Mouse (Mus musculus) left cerebral cortex, adult 2 months (tissue): ENCODE measurements at regions not wholly inside any gene's neighbourhood (a gene's known extent, or its start where the extent isn't known, plus 50 kb on each side); places are given as distances from the start of the nearest gene placed in this dataset.

ENCODE experiments used
- DNase-seq, 2 experiments: peaks; one replicate each; pipeline ENCODE4 v3.0.0; 2021 to 2022; ENCODE audit warnings: low spot score in 2 of 2, mixed read lengths in 1 of 2; ENCODE audit errors: extremely low spot score in 1 of 2
- H3K27ac ChIP-seq: fragments of 200-600 bp; 2 replicates; pipeline ENCODE4 v1.8.1; 2022
- H3K4me3 ChIP-seq: fragments of 200-600 bp; 2 replicates; pipeline ENCODE4 v1.8.1; 2022
- CTCF ChIP-seq: fragments of 200-600 bp; IDR thresholded peaks from 2 replicates; pipeline ENCODE4 v1.8.1; 2022; ENCODE audit warnings: antibody characterized with exemption, mild to moderate bottlenecking, moderate library complexity
- intact Hi-C: fragments of 180-260 bp; cut with DNase I; formaldehyde crosslinking; loops from one replicate; pipeline ENCODE4 v1.15.1; 2025

DNA sequence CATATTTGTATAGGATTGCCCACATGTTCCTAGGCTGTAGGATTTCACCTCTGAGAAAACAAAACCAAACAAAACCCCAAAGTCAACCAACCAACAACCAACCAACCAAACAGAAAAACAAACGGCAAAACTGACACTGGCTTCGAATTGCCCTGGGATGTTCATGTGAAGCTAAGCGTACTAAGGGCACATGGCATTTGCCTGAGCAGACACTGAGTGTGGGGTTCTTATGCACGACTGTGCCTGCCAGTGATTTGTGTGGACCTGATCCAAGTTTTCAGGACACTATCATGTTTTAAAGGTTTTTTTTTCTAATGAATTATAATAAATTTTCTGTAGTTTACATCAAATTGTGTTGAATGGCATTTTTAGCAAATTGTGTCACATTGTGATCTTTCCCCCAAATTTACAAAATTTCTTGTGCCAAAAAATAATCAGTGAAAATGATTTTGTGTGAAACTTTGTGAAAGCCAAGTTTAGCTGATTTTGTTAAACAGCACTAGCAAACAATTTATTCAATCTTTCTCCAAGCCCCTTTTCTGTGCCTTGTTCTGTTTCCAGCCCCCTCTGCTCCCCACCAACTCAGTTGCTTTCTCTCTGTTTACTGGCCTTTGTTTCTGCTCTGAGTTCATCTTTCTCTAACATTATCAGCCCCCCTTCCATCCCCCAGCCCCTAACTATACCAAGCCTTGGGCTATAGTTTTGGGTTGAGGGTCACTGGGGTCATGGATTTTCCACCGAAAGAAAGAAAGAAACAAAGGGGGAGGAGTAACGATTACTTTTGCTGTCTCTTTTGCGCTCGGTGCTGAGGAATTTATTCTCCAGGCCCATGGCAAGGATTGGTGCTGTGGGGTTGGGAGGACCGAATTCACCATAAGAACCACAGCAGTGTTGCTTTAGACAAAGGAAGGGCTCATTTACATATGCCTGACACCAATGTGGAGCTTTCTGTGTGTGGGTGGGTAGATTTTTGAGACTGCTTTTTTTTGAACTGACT, 377.0 kb upstream of the Nr2f1 start:
- no peak for DNase-seq
- Histone ChIP-seq H3K4me3 (no peak overlapping the region), H3K27ac (peak overlapping the region; percentile 82)
- no peak for TF ChIP-seq CTCF
- intact Hi-C loops: loop anchor here (1.0 to 5.0 kb wide), 6 partner anchors 56 to 364 kb away; no protein-coding TSS in a partner anchor

DNA sequence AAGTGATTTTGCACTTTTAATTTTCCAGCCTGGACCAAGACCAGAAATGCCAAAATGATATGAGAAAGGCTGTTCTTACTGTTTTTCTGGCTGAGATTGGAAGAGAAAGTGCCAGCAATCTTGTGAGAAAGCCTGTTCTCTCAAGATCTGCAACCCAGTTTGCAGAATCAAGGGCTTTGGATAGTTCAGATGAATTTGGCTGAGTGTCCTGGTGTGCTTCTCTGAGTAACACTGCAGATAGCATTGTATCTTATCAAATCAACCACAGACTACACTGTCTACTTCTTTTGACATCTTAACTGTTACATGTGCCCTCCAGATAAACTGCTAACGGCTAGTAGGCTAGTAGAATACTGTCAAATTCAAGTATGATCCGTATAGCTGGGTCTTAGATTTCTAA, 371.5 kb upstream of the Nr2f1 start:
- intact Hi-C loops: no loop called here
- TF ChIP-seq CTCF: no peak
- peak overlapping the region; percentile 15; the same call in 1 of the 2 replicates for H3K27ac ChIP-seq
- DNase-seq: no peak
- no peak overlapping the region for H3K4me3 ChIP-seq

GRCm38 (mm10) chr13:78524446-78524937, 324.9 kb upstream of the Nr2f1 start:
- intact Hi-C loops: loop anchor here (5.0 kb wide), 1 partner anchor 133 kb away; no protein-coding TSS in a partner anchor
- DNase-seq: no peak
- Histone ChIP-seq H3K4me3 (no peak overlapping the region), H3K27ac (no peak overlapping the region)
- no peak for TF ChIP-seq CTCF

- Histone ChIP-seq H3K4me3 (no peak overlapping the region), H3K27ac (peak overlapping the region; percentile 30; the same call in 1 of the 2 replicates)
- intact Hi-C loops: loop anchor here (2.0 to 5.0 kb wide), 2 partner anchors 56 to 137 kb away; no protein-coding TSS in a partner anchor
- no peak for DNase-seq
- TF ChIP-seq CTCF: no peak
These were observed 321.2 kb upstream of the Nr2f1 start for GRCm38 (mm10) chr13:78520771-78521170.

- TF ChIP-seq CTCF: no peak
- intact Hi-C loops: loop anchor here (2.0 to 5.0 kb wide), 2 partner anchors 57 to 137 kb away; no protein-coding TSS in a partner anchor
- DNase-seq: no peak
- no peak overlapping the region for H3K4me3 ChIP-seq
- H3K27ac ChIP-seq: peak overlapping the region; percentile 30; the same call in 1 of the 2 replicates
These were observed 320.6 kb upstream of the Nr2f1 start for GRCm38 (mm10) chr13:78520186-78520585.

DNA sequence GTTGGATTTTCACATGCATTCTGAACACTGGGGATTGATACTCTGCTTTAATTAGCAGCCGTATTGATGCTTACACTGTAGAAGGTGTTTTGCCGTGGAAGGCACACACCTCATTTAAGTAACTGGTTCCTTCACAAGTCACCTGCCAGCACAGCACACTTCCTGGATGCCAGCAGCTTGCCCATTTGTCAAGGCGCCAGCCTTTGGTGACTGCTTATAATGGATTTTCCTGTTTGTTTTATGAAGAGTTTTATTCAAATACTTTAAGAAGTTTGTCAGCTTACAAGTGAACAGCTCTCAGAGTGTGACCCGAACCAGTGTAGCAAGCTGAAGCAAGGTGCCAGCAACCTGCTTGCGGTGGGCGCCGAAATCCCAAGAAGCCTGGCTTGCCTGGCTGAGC, 301.0 kb upstream of the Nr2f1 start:
- TF ChIP-seq CTCF: no peak
- Histone ChIP-seq H3K4me3 (no peak overlapping the region), H3K27ac (no peak overlapping the region)
- DNase-seq: no peak
- intact Hi-C loops: no loop called here

DNA sequence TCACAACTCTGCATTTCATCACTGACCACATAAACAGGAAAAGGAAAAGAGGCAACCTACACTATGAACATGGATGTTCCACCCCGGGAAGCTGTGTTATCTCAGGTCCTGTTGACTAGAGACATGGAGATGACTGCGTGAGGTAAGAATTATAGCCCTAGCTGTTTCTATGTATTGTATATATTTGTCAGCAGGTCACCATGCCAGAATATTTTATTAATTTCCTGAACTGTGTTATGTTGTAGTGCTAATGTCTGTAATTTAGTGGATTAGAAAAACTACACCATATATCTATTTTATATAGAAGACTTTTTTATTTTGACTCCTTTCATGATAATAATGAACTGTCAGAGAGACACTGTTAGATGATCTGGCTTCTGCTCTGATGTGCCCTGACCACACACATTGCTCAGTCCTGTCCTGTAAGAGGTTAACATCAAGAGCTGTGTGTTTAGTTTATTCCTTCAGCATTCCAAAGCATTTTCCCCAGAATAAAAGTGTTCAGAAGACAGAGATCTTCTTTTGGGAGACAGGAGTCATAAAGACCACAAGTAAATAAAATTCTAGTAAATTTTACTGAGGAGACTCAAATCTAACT, 284.3 kb upstream of the Nr2f1 start:
- TF ChIP-seq CTCF: no peak
- intact Hi-C loops: no loop called here
- H3K4me3 ChIP-seq: no peak overlapping the region
- DNase-seq: no peak
- no peak overlapping the region for H3K27ac ChIP-seq

GRCm38 (mm10) chr13:78482929-78483759, 283.6 kb upstream of the Nr2f1 start:
- no peak for TF ChIP-seq CTCF
- intact Hi-C loops: no loop called here
- Histone ChIP-seq H3K4me3 (no peak overlapping the region), H3K27ac (no peak overlapping the region)
- no peak for DNase-seq

DNA sequence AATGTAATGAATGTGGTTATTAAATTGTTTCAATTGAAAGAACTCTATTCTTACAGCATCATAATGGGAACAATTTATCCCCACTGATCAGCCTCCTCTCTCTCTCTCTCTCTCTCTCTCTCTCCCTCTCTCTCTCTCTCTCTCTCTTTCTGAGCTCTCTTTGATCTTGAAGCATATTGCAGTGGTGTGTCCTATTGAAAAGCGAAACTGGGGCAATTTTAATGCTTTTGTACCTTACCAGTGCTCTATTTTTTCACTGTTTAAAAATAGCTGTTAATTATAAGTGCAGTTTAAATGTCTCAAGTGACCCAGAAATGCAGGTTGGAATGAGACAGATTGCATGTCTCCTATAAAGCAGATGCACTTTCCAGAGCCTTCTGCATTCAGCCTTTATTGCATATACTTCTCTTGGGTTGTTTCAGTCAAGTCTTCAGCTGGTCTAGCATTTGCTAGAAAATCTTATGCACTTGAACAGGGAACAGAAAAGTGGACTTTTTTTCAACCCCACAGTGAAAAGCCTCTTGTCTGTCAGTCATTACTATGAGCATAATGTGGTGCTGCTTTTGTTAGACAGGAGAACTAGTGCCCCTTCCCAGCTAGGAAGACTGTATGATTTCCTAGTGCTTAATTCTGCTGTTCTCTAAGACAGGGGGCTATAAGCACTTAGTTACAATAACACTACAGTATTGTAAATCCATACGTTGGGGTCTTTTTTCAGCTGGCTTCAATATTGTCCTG, 251.9 kb upstream of the Nr2f1 start:
- intact Hi-C loops: no loop called here

DNA sequence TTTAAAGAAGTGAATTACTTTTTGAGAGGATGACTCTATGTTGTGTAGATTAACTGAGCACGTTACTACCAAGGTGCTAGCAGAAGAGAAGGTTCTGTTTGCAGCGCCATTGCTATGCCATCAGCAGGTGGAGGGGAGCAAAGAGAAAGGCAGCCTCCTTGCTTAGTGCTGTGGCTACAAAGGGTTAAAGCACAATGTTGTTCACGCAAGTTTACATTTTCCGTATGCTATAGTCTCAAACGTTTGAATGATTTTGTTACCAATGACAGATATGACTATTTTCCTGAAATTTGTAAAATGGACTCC, 247.1 kb upstream of the Nr2f1 start:
- intact Hi-C loops: no loop called here
- no peak for TF ChIP-seq CTCF
- H3K4me3 ChIP-seq: peak overlapping the region; percentile 21

More for the DNA sequence above, 251.9 kb upstream of the Nr2f1 start:
- no peak for TF ChIP-seq CTCF
- H3K27ac ChIP-seq: no peak overlapping the region
- no peak for DNase-seq
- no peak overlapping the region for H3K4me3 ChIP-seq

More for the DNA sequence above, 247.1 kb upstream of the Nr2f1 start:
- no peak for DNase-seq
- no peak overlapping the region for H3K27ac ChIP-seq
